Mouse (Mus musculus): ENCODE results near the gene Adat3. TPM values are rescaled to one million over a fixed set of nuclear protein-coding genes. Genes with fewer than 3 reads are reported as not detected.

The Adat3 gene
- polyA plus RNA-seq, 1 experiment from 2014 or later = 7.0 TPM

DNA sequence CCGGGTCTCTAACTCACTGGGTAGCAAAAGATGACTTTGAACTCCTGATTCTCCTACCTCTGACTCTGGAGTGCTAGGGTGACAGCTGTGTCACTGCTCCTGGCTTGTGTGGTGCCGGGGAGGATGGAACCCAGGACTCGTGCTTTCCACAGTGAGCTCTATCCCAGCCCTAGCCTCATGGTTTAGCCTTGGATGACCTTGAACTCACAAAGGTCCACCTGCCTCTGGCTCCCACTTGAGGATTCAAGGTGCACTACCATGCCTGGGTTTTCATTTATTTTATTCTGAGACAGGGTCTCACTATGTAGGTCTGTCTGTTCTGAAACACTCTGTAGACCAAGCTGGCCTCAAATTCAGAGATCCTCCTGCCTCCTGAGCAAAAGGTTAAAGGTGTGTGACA lies 11.1 kb downstream of the Adat3 start:
- ATAC-seq (ENCODE audit: insufficient number of reproducible peaks, low FRiP score, low TSS enrichment, low read depth) = no peak
- WGBS = 80% methylated on average over 3 of the region's 3 CpGs
- peaks cover 70% of the 10 kb centered on the region for H3K36me3 ChIP-seq

DNA sequence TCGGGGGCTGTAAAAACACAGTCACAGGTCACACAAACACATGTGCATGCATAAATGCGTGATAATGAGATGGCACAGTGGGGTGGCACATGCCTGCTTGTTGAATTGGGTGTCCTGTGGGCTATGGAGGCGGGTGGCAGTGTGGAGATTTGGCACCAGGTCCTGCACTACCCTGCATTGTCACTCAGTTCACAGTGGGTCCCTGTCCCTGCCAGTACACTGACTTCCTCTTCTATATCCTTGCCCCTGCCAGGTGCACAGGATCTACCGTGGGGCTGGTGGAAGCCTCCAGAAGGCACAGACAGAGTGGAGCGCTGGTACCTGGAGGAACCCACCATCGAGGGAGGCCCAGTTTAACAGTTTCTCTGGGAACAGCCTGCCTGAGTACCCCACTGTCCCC lies 11.7 kb downstream of the Adat3 start:
- 84% methylated on average over 6 of the region's 6 CpGs for WGBS
- no peak overlapping the region for H3K4me3 ChIP-seq (replicated peaks)
- H3K36me3 ChIP-seq = peaks cover 65% of the 10 kb centered on the region
- H3K9me3 ChIP-seq (replicated peaks) = no peaks in the 10 kb centered on the region
- no peak overlapping the region for H3K27ac ChIP-seq (replicated peaks)
- no peaks in the 10 kb centered on the region for H3K4me1 ChIP-seq
- no peak overlapping the region for H3K4me2 ChIP-seq (replicated peaks)
- H3K9ac ChIP-seq = no peak overlapping the region
- ATAC-seq (ENCODE audit: insufficient number of reproducible peaks, low FRiP score, low TSS enrichment, low read depth) = no peak
- no peaks in the 10 kb centered on the region for H3K27me3 ChIP-seq

More for the DNA sequence above, 11.1 kb downstream of the Adat3 start:
- Histone ChIP-seq H3K4me3 (replicated peaks) (no peak overlapping the region), H3K27ac (replicated peaks) (no peak overlapping the region), H3K9me3 (replicated peaks) (no peaks in the 10 kb centered on the region), H3K27me3 (no peaks in the 10 kb centered on the region), H3K4me1 (no peaks in the 10 kb centered on the region), H3K4me2 (replicated peaks) (no peak overlapping the region), H3K9ac (no peak overlapping the region)

DNA sequence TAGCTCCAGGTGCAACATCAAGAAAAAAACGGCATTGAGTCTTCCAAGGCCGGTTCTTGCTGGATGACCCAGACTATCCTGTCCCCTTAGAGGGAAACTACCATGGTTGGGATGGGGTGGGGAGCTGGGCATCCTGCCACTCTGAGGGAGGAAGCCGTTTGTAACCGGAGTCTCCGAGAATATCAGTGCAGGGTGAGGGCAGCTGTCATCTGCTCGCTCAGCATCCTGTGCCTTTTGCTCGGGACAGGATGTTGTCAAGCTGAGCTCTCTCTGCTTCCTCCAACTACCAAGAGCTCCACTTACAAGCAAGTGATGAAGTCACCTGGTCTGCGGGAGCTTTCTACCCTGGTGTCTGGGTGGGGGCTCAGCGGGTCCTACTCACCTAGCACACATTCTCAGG lies 15.5 kb downstream of the Adat3 start:
- H3K4me1 ChIP-seq = peaks cover 8% of the 10 kb centered on the region
- H3K36me3 ChIP-seq = peaks cover 34% of the 10 kb centered on the region
- no peak for ATAC-seq (ENCODE audit: insufficient number of reproducible peaks, low FRiP score, low TSS enrichment, low read depth)
- 0 out of 2 replicates have a peak overlapping the region, but pooled peaks have one; percentile 17 for H3K27ac ChIP-seq (replicated peaks)
- no peaks in the 10 kb centered on the region for H3K9me3 ChIP-seq (replicated peaks)
- 72% methylated on average over 9 of the region's 9 CpGs for WGBS
- no peak overlapping the region for H3K4me2 ChIP-seq (replicated peaks)
- no peaks in the 10 kb centered on the region for H3K27me3 ChIP-seq
- no peak overlapping the region for H3K9ac ChIP-seq
- H3K4me3 ChIP-seq (replicated peaks) = no peak overlapping the region

DNA sequence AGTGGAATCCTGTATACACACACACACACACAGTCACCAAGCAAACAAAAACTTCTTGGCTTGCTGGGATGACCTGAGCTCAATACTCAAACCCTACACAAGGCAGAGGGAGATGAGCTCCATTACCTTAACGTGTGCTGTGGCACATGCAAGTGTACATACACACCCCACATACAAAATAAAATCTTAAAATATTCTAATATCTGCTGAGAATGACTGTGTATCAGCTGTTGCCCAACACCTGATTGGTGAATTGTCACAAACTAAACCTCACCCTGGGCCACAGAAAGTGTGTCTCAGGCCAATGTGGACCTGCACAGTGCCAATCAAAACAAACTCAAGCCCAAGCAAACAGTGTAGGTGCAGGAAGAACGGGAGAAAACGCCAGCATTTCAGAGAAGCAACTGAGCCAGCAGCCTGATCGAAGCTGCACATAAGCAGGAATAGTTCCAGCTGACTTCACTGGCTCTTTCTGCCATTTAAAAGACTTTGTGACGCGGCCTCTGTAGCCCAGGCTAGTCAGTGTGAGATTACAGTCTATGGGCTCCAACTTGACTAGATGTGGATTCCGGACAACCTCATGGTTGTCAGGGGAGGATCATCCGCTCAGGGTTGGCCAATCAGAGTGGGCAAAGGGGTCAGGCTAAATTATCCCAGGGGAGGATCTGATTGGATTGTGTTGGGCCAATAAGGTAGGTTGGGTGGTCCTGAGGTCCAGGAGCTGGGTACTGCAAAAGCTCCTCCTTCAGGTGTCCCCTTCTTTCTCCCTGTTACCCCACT lies 17.0 kb downstream of the Adat3 start:
- 34% methylated on average over 8 of the region's 8 CpGs for WGBS
- Histone ChIP-seq H3K4me3 (replicated peaks) (no peak overlapping the region), H3K4me2 (replicated peaks) (no peak overlapping the region), H3K9me3 (replicated peaks) (no peaks in the 10 kb centered on the region), H3K27ac (replicated peaks) (no peak overlapping the region), H3K27me3 (no peaks in the 10 kb centered on the region), H3K9ac (no peak overlapping the region), H3K4me1 (peaks cover 22% of the 10 kb centered on the region), H3K36me3 (peaks cover 23% of the 10 kb centered on the region)
- no peak for ATAC-seq (ENCODE audit: insufficient number of reproducible peaks, low FRiP score, low TSS enrichment, low read depth)

DNA sequence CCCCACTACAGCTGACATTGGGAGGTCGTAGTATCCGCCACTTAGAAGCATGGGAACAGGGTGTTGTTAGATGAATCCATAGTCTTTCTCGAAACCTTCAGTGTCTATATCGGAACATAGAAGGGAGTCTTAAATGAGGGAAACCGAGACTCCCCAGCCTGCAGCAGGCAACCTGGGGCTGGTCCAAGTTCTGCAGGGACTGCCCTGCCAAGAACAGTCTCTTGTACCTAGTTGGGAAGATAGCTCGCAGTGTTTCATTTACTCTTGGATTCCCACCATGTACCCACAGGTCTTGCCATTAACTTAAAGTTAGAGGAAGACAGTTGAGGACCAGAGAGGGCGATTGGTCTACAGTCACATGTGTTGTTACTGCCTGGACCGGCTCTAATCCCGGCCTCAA lies 17.7 kb downstream of the Adat3 start:
- Histone ChIP-seq H3K4me1 (peaks cover 27% of the 10 kb centered on the region), H3K27me3 (no peaks in the 10 kb centered on the region), H3K4me3 (replicated peaks) (no peak overlapping the region), H3K36me3 (peaks cover 16% of the 10 kb centered on the region), H3K9ac (no peak overlapping the region), H3K27ac (replicated peaks) (0 out of 2 replicates have a peak overlapping the region, but pooled peaks have one; percentile 95), H3K4me2 (replicated peaks) (no peak overlapping the region), H3K9me3 (replicated peaks) (no peaks in the 10 kb centered on the region)
- 89% methylated on average over 9 of the region's 9 CpGs for WGBS
- no peak for ATAC-seq (ENCODE audit: insufficient number of reproducible peaks, low FRiP score, low TSS enrichment, low read depth)

DNA sequence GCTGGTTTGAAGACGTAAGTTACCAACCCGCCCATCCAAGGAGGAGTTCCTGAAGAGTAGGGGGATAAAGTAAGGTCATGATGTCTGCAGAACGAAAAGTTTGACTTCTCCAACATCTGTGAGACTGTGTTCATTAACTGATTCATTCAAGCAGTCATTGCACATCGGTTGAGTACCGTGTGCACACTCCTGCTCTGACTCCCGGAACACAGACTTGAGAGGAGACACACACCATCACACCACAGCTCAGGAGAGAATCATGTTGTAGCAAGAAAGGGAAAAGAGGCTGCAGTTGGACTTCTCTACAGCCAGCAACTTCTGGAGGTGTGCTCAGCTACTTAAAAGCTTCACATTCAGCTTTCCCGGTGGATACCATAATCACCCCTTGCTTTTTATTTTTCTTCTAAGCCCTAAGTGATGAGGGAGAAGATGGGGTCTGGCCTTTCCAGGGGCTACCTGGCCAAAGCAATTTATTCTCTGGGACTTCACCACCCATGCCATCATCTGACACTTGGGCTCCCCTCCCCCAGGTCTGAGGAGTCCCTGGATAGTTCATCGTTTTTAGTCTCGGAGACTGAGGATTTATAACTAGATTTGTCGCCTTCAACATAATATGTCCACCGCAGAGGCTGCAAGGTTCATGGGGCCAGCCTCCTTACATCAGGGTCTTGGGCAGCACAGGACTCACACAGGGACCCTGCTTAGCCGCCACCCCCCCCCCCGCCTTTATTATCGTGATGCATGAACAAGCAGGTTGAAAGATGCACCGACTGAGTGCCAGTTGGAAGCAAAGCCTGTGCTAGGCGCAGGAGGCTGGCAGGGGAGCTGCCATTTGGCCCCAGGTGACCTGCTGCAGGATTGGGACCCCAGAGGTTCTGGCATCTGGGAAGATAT lies 18.4 kb downstream of the Adat3 start:
- WGBS = 56% methylated on average over 16 of the region's 16 CpGs
- Histone ChIP-seq H3K9me3 (replicated peaks) (no peaks in the 10 kb centered on the region), H3K4me1 (peaks cover 33% of the 10 kb centered on the region), H3K9ac (peak overlapping the region; percentile 35; the same call in 1 of the 2 replicates), H3K4me2 (replicated peaks) (peak overlapping the region; percentile 59), H3K36me3 (0 out of 2 replicates have a peak, but pooled peaks cover 9% of the 10 kb centered on the region), H3K4me3 (replicated peaks) (peak overlapping the region; percentile 78), H3K27ac (replicated peaks) (peak overlapping the region; percentile 95), H3K27me3 (no peaks in the 10 kb centered on the region)
- ATAC-seq (ENCODE audit: insufficient number of reproducible peaks, low FRiP score, low TSS enrichment, low read depth) = no peak

DNA sequence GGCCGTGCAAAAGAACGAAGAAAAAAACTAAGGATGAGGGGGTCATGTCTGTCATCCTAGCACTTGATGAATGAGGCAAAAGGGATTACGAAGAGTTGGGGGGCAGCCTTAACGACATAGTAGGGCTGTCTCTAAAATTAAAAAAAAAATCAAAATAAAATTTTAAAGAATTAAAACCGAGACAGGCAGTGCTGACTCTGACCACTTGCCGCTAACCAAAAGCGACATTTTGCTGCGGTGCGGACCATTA lies 18.9 kb downstream of the Adat3 start:
- 3% methylated on average over 9 of the region's 9 CpGs for WGBS
- H3K27me3 ChIP-seq = no peaks in the 10 kb centered on the region
- H3K4me3 ChIP-seq (replicated peaks) = peak overlapping the region; percentile 78
- H3K9me3 ChIP-seq (replicated peaks) = no peaks in the 10 kb centered on the region
- peak overlapping the region; percentile 35; the same call in 1 of the 2 replicates for H3K9ac ChIP-seq
- peaks cover 33% of the 10 kb centered on the region for H3K4me1 ChIP-seq
- peak overlapping the region; percentile 95 for H3K27ac ChIP-seq (replicated peaks)
- peak overlapping the region; percentile 59 for H3K4me2 ChIP-seq (replicated peaks)
- ATAC-seq (ENCODE audit: insufficient number of reproducible peaks, low FRiP score, low TSS enrichment, low read depth) = no peak
- 0 out of 2 replicates have a peak, but pooled peaks cover 4% of the 10 kb centered on the region for H3K36me3 ChIP-seq

DNA sequence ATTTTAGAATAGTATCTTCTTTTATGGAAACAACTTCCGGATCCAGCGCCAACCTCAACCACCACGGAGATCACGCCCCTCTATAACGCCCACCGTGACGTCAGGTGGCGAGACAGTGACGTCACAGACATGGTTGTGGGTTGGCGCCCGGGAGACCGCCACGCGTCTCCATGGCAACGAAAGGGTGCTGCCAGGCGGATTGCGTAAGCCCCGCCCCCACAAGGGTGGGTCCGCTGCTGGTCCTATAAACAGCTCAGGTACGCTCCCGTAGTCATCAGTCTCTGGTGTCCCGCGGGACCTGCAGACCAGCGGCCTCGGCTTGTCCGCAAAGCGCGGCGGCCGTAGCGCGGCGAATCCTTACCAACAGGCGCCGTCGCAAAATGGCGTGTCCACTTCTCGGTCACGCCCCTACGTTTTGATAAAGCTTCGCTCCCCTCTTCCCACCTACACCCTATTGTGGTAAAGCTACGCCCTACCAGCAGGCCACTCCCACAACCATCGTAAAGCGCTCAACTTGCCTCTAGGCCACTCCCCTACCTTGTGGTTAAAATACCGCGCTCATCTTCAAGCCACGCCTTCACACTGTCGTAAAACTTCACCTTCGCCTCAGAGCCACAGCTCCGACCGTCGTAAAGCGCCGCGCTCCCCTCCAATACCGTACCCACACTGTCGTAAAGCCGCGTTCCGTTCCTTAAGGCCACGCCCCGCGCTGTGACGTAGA lies 19.4 kb downstream of the Adat3 start:
- ATAC-seq (ENCODE audit: insufficient number of reproducible peaks, low FRiP score, low TSS enrichment, low read depth) = peak; percentile 96
- Histone ChIP-seq H3K4me1 (peaks cover 33% of the 10 kb centered on the region), H3K4me3 (replicated peaks) (peak overlapping the region; percentile 78), H3K9ac (peak overlapping the region; percentile 87), H3K4me2 (replicated peaks) (peak overlapping the region; percentile 59), H3K27ac (replicated peaks) (peak overlapping the region; percentile 95), H3K27me3 (no peaks in the 10 kb centered on the region), H3K36me3 (0 out of 2 replicates have a peak, but pooled peaks cover 4% of the 10 kb centered on the region), H3K9me3 (replicated peaks) (no peaks in the 10 kb centered on the region)
- under 1% methylated on average over 64 of the region's 64 CpGs for WGBS

DNA sequence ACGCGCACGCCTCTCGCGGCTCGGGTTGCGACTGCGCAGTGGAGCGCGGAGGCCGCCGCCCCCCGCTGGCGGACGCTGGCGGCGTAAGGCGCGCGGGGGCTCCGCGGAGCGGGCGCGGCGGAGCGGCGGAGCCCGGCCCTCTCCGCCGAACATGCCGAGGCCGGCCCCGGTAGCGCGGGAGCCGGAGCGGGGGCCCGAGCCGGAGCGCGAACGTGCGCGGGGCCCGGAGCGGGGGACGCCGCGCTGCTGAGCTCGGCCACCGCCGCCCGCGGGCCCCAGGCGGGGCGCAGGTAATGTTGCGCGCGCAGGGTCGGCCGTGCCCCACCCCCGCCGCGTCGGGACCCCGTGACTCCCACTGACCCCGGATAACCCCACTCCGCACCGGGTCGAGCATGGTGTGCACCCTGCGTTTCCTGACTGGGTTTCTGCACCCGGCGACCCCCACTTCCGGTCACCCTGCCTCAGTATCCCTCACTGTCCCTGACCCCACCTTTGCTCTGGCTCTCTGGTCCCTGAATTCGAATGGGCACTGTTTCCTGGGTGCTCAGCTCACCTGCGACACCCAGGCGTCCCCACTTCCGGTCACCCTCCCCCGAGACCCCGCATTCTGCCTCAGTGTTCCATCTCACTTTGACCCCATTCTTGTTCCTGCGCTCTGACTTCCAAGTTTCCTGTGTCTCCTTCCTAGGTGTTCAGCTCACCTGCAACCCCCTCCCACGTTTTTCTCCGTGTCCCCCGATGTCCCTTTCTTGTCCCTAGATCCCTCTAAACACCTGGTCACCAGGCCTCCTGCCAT lies 20.2 kb downstream of the Adat3 start, which contains the start of gene Csnk1g2:
Gene Csnk1g2, plus strand, starts transcription at position 178 of the 796 bp plus-strand sequence.
- 0 out of 2 replicates have a peak, but pooled peaks cover 4% of the 10 kb centered on the region for H3K36me3 ChIP-seq
- H3K4me1 ChIP-seq = peaks cover 40% of the 10 kb centered on the region
- ATAC-seq (ENCODE audit: insufficient number of reproducible peaks, low FRiP score, low TSS enrichment, low read depth) = peak; percentile 2; the same call in 1 of the 2 replicates
- no peaks in the 10 kb centered on the region for H3K27me3 ChIP-seq
- H3K4me2 ChIP-seq (replicated peaks) = peak within 1 kb of the TSS; percentile 91
- peak within 1 kb of the TSS; percentile 78 for H3K4me3 ChIP-seq (replicated peaks)
- peak within 1 kb of the TSS; percentile 87 for H3K9ac ChIP-seq
- WGBS = 1% methylated on average over 62 of the region's 85 CpGs
- peak within 1 kb of the TSS; percentile 95 for H3K27ac ChIP-seq (replicated peaks)
- H3K9me3 ChIP-seq (replicated peaks) = no peaks in the 10 kb centered on the region

DNA sequence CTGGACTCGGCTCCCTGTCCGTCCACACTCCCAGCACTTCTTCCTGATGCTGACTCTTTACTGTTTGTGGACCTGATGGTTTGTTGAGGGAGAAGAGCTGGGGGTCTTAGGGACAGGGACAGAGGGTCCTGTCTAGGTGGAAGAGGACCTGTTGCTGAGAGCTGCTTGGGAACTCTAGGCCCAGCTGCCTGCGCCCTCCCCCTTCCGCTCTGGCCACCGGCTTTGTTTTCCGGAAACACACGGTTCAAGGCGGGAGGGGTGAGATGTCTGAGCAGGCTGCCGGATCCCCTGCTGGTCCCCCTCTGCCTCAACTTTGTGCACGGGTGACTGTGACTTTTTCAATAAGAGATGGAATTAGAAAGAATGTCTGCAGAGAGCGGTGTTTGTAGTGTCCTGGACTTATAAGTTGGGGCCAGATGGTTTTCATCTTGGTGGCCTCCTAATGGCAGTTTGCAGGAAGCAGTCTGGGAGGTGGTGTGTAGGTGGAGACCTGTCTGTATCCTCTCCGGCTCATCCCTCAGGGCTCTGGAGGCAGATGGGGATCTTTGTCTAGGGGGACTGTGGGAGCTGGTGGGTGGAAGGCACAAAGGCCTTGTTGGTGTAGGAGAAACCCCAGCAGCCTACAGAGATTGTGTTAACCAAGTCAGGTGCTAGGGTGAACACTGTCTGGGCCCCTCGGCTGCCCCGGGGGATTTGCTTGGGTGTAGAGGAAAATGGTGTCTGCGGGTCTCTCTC lies 20.9 kb downstream of the Adat3 start:
- Histone ChIP-seq H3K36me3 (0 out of 2 replicates have a peak, but pooled peaks cover 4% of the 10 kb centered on the region), H3K4me3 (replicated peaks) (peak overlapping the region; percentile 78), H3K4me2 (replicated peaks) (peak overlapping the region; percentile 91), H3K27ac (replicated peaks) (peak overlapping the region; percentile 89), H3K9me3 (replicated peaks) (no peaks in the 10 kb centered on the region), H3K9ac (peak overlapping the region; percentile 87), H3K27me3 (no peaks in the 10 kb centered on the region), H3K4me1 (peaks cover 47% of the 10 kb centered on the region)
- ATAC-seq (ENCODE audit: insufficient number of reproducible peaks, low FRiP score, low TSS enrichment, low read depth) = no peak
- 6% methylated on average over 15 of the region's 15 CpGs for WGBS
